Mouse (Mus musculus) adrenal gland, postnatal 14 days (tissue): ENCODE results near the gene Slc16a5. TPM values are rescaled to one million over a fixed set of nuclear protein-coding genes. Genes with fewer than 3 reads are reported as not detected.

Experiments used
- DNase-seq: peaks from one replicate; pipeline ENCODE4 v3.0.0; 2021; ENCODE audit warnings: mixed read lengths
- microRNA-seq, 2 experiments: library from miRNA; unstranded; fragments of <30 nt; microRNA quantifications; one replicate each; pipeline ENCODE4 v1.2.0; 2021
- total RNA-seq: library from RNA; stranded (reverse); gene quantifications from 2 replicates; pipeline ENCODE4 v1.2.3, GENCODE M21; 2021

The Slc16a5 gene
- total RNA-seq, 1 experiment from 2014 or later = 1.3 TPM

DNA sequence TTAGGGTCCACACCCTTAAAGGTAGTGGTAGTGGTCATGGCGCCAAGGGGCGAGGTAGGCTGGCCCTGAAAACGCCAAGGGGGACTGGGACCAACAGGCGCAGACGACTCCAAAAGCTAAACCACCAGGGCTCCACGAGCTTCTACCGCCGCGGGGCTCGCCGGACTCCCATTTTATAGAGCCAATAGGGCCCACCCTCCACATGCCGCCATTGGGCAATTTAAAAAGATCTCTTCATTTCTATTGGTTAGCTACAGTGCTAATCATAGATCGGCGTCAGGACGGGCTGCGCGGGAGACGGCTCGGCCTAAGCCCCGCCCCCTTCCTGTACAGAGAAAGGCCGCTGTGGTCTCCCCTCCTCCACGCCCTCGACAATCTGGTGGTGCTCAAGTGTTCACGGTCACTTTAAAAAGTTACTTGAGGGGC lies 52.0 kb downstream of the Slc16a5 start, which contains the start of gene Jpt1:
Jpt1 (minus strand) TSS at position 150 of the 426 bp plus-strand sequence.
- DNase-seq = peak; percentile 97

GRCm38 (mm10) chr11:115515021-115515420 lies 52.7 kb downstream of the Slc16a5 start:
- no peak for DNase-seq

GRCm38 (mm10) chr11:115516942-115517341 lies 54.7 kb downstream of the Slc16a5 start:
- no peak for DNase-seq

DNA sequence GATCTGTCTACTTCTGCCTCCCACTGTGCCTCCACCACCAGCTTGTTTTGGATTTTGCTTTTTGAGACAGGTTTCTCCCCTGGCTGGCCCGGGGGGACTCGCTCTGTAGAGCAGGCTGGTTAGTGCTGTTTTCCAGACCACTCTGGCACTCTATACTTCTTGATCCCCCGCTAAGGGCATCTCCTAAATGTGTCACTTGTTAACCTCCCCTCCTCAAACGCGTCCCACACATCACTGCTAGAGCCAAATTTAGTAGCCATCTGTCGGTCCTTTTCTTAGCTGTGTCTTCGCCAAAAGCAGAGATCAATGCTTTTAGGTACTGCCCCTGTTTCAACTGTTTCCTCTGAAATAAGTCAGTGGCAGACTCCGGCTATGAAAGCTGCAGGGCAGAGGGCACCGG lies 56.4 kb downstream of the Slc16a5 start:
- DNase-seq = no peak

- DNase-seq = no peak
Measured at GRCm38 (mm10) chr11:115519581-115519980, 57.3 kb downstream of the Slc16a5 start.

- no peak for DNase-seq
Measured at GRCm38 (mm10) chr11:115520218-115520617, 57.9 kb downstream of the Slc16a5 start.

DNA sequence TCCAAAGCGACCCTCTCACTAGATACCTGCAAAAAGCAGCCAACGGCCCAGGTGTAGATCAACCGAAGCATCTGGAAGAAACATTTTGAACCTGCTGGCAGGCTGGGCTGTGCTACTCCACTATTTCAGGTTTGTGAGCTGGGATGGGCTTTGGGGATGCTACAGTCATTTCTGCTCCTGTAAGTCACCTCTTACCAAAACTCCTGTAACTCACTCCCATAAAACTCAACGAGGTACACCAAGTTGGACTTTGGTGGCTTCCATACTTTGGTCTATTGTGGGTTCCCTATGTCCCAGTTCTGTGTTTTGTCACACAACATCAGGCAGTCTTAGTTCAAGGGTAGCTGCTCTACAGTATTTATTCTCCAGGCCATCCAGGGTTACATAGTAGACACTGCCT lies 58.8 kb downstream of the Slc16a5 start:
- no peak for DNase-seq

DNA sequence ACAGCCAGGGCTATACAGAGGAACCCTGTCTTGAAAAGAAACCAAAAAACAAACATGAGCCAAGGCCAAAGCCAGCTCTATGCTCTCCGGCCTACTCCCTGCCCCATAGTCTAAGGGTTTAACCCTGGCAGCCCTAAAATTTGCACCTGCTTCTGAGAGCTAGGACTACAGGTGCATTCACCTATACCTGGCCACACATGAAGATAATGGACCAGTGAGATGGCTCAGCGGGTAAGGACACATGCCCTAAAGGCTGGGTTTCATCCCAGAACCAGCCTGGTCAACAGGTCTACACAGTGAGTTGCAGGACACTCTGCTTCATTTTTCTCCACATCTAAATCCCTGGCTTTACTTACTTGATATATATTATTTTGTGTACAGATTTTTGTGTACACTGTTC lies 60.0 kb downstream of the Slc16a5 start:
- DNase-seq = no peak

- DNase-seq = no peak
Measured at GRCm38 (mm10) chr11:115522703-115523102, 60.4 kb downstream of the Slc16a5 start.

Small RNA genes lying within 50 kb of the gene (microRNA-seq; reads per million reads assigned to microRNA genes)
- 0 reads per million in 2 experiments for gene Mir3968

Other genes with a start within 250 kb of the Slc16a5 start
- gene Grin2c, start 195.2 kb upstream of the Slc16a5 start, total RNA-seq = 0.90 and 0.96 TPM in 2 replicates
- 592 and 605 TPM in 2 replicates for gene Fdxr, start 185.4 kb upstream of the Slc16a5 start, total RNA-seq
- gene Fads6, start 164.8 kb upstream of the Slc16a5 start, total RNA-seq = 18.4 and 21.2 TPM in 2 replicates
- not detected in 2 replicates for gene Otop2, start 155.3 kb upstream of the Slc16a5 start, total RNA-seq
- gene Ush1g, start 140.4 kb upstream of the Slc16a5 start, total RNA-seq = 0.33 and 0.38 TPM in 2 replicates
- gene Otop3, start 127.7 kb upstream of the Slc16a5 start, total RNA-seq = not detected in 2 replicates
- gene Hid1, start 94.7 kb upstream of the Slc16a5 start, total RNA-seq = 20.3 and 27.4 TPM in 2 replicates
- 61.5 and 66.2 TPM in 2 replicates for gene Cdr2l, start 80.6 kb upstream of the Slc16a5 start, total RNA-seq
- gene Mrpl58, start 58.7 kb upstream of the Slc16a5 start, total RNA-seq = 136 and 146 TPM in 2 replicates
- gene Atp5h, start 42.5 kb upstream of the Slc16a5 start, total RNA-seq = 857 and 919 TPM in 2 replicates
- 39.1 and 45.2 TPM in 2 replicates for gene Kctd2, start 42.3 kb upstream of the Slc16a5 start, total RNA-seq
- gene Trim80, start 21.9 kb upstream of the Slc16a5 start, total RNA-seq = not detected in 2 replicates
- gene Armc7, start 13.2 kb downstream of the Slc16a5 start, total RNA-seq = 6.9 and 9.1 TPM in 2 replicates
- 73.8 and 89.8 TPM in 2 replicates for gene Nt5c, start 29.4 kb downstream of the Slc16a5 start, total RNA-seq
- gene Jpt1, start 51.9 kb downstream of the Slc16a5 start, total RNA-seq = 99.8 and 101 TPM in 2 replicates
- 262 and 272 TPM in 2 replicates for gene Sumo2, start 73.8 kb downstream of the Slc16a5 start, total RNA-seq
- 40.7 and 52.8 TPM in 2 replicates for gene Nup85, start 102.0 kb downstream of the Slc16a5 start, total RNA-seq
- 81.0 and 87.7 TPM in 2 replicates for gene Mrps7, start 141.5 kb downstream of the Slc16a5 start, total RNA-seq
- 19.5 and 23.8 TPM in 2 replicates for gene Gga3, start 141.6 kb downstream of the Slc16a5 start, total RNA-seq
- 98.2 and 112 TPM in 2 replicates for gene Mif4gd, start 150.5 kb downstream of the Slc16a5 start, total RNA-seq
- 181 and 188 TPM in 2 replicates for gene Slc25a19, start 165.8 kb downstream of the Slc16a5 start, total RNA-seq
- gene Grb2, start 246.1 kb downstream of the Slc16a5 start, total RNA-seq = 103 and 108 TPM in 2 replicates